Mouse (Mus musculus) embryonic fibroblast, embryonic 13.5 days (primary cell): ENCODE results near the gene Pwwp2b. TPM values are rescaled to one million over a fixed set of nuclear protein-coding genes. Genes with fewer than 3 reads are reported as not detected.

Experiments
- H3K27ac ChIP-seq: 2 replicates; pipeline ENCODE4 v1.5.1; 2012; ENCODE audit warnings: low read length, control low read depth, inconsistent platforms; ENCODE audit not compliant: insufficient read depth
- H3K4me1 ChIP-seq: 2 replicates; pipeline ENCODE4 v1.6.1; 2011; ENCODE audit warnings: low read length; ENCODE audit not compliant: control insufficient read depth, insufficient read depth
- H3K4me3 ChIP-seq: 2 replicates; pipeline ENCODE4 v1.5.1; 2011; ENCODE audit warnings: mild to moderate bottlenecking, control low read depth, low read length; ENCODE audit not compliant: insufficient read depth
- CTCF ChIP-seq: IDR thresholded peaks from 2 replicates; pipeline ENCODE4 v1.5.1; 2011; ENCODE audit warnings: mild to moderate bottlenecking, control low read depth, low read length, moderate library complexity, borderline replicate concordance; ENCODE audit not compliant: insufficient read depth
- POLR2A ChIP-seq: IDR thresholded peaks from 2 replicates; pipeline ENCODE4 v1.6.1; 2011; ENCODE audit warnings: low read depth, mild to moderate bottlenecking, control low read depth, low read length, moderate library complexity
- polyA plus RNA-seq: library from polyadenylated mRNA; stranded (reverse); fragments of >200 nt; gene quantifications from 2 replicates; pipeline ENCODE4 v1.2.4, GENCODE M21; 2011; ENCODE audit warnings: low read depth; ENCODE audit not compliant: missing spikeins, insufficient read length

Gene Pwwp2b
- polyA plus RNA-seq, 1 experiment, result 8.9 TPM

DNA sequence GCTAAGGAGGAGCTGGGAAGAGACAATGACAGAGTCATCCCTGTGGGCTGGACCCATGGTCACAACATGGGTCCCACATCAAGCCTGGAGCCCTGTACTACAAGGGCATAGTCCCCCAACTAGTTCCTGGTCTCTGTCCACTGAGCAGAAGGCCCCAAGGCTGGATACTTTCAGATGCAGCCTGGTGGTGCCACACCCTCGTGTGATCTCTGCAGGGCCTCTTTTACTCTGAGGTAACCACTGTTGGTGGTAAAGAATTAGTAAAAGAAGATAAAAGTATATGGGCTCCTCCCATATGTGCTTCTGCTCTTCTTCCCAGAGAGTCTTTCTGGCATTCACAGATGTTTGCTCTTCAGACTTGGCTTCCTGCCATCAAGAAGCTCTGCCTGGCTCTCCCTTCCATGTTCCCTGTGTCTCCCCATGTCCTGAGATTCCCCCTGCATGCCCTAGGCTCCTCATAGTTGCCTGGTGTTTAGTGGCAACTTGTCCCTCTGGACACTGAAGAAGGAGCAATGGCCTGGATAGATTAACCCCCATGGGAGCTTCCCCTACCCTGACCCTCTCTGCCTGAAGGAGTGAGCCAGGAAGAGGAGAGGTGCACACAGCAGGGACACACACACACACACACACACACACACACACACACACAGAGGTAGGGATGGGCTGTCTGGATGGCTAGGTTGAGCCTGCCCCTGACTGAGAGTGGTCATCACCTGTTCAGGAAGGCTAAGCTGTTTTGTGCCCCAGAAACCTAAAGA, 24.5 kb downstream of the Pwwp2b start:
- H3K4me1 ChIP-seq, result peaks cover 10% of the 10 kb centered on the region; the same call in 1 of the 2 replicates
- H3K27ac ChIP-seq, result 0 out of 2 replicates have a peak overlapping the region, but pooled peaks have one; percentile 11
- TF ChIP-seq CTCF (no peak), POLR2A (no peak)
- no peak overlapping the region for H3K4me3 ChIP-seq

DNA sequence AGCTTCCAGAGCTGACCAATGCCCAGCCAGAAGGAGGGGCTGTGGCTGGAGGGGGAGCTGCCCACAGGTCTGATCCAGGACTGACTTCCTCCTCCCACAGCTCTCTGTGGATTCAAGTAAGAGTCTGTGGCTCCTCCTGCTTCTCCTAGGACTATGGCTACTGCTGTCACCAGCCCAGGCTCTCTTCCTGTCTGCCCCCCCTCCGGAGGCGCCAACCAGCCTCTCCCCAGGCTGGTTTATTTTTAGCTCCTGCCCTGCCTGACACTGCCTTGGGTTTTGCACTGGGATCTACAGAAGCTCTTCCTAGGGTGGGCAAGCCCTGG, 25.1 kb downstream of the Pwwp2b start:
- Histone ChIP-seq H3K27ac (0 out of 2 replicates have a peak overlapping the region, but pooled peaks have one; percentile 11), H3K4me1 (peaks cover 10% of the 10 kb centered on the region; the same call in 1 of the 2 replicates), H3K4me3 (no peak overlapping the region)
- TF ChIP-seq POLR2A, result no peak
- no peak for TF ChIP-seq CTCF

DNA sequence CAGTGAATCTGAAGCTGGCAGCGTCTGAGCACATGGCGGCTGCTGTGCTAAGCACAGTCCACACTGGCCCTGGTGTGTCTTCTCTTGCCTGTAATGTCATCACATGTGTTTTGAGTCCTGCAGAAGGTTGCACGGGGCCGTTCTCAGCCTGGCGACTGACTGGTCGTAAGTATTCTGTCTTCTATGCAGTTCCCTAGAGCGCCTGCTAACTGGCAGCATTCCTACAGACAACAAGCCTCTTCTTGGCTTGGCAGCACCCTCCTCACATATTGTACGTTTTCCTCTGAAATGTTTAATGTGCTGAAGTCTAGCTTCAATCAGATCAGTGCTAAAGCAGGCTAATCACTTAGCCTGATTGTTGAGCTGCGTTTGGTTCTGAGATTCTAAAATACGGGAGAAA, 27.3 kb downstream of the Pwwp2b start:
- Histone ChIP-seq H3K4me1 (peaks cover 15% of the 10 kb centered on the region), H3K27ac (no peak overlapping the region), H3K4me3 (no peak overlapping the region)
- TF ChIP-seq POLR2A (no peak), CTCF (no peak)

DNA sequence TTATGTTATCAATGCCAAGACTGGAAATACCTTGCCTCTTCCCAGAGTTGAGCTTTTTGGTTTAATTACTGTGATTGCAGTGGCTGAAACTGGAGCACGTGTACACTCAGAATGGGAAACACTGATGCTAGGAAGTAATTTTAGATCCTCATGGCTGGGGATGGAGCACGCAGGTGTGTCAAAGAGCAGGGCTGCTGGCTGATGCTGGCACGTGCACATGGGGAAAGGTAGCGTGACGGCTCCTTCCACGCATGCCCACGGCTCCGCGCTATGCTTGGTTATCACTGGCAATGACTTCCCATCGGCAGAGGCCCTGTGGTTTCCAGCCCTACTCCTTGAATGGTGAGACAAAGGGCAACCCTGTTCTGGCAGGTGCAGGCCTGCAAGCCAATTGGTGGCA, 27.9 kb downstream of the Pwwp2b start:
- H3K4me3 ChIP-seq, result no peak overlapping the region
- TF ChIP-seq POLR2A (no peak), CTCF (no peak)
- no peak overlapping the region for H3K27ac ChIP-seq
- peaks cover 15% of the 10 kb centered on the region for H3K4me1 ChIP-seq

DNA sequence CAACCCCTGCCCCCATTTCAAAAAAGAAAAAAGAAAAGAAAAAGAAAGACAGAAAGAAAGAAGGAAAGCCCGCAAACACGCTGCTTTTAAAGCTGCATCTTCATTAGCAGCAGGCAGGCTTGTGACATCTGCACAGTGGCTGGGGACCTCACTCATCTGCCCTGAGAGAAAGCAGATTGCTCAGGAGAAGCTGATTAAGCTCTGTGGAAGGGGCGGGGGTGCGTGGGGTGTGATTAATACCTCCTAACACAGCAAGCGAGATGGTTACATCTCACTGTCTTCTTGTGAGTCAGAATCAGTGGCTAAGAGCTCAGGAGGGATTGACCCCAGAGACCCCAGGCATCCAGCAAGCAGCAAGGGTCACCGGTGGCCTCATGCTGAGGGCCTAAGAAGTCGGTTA, 29.3 kb downstream of the Pwwp2b start:
- Histone ChIP-seq H3K4me3 (no peak overlapping the region), H3K4me1 (peaks cover 11% of the 10 kb centered on the region), H3K27ac (no peak overlapping the region)
- TF ChIP-seq POLR2A (no peak), CTCF (no peak)

DNA sequence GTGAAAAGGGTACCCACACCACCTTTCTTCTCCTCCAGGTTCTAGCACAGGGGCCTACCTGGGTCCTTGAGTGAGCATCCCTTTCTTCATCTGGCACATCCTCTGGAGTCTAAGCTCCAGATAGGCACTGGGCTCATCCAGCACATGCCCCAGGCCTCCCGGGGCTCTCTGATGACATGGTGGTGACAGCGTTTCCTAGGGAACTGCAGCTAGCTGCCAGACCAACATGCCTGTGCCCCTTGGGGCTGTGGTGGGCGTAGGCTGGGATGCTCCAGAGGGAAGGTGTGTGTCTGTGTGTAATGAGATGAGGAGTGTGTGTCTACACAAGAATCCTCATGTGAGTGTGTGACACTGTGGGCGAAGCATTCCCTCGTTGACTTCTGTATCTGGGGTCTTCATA, 31.3 kb downstream of the Pwwp2b start:
- H3K27ac ChIP-seq, result no peak overlapping the region
- H3K4me1 ChIP-seq, result peaks cover 9% of the 10 kb centered on the region
- TF ChIP-seq CTCF, result no peak
- H3K4me3 ChIP-seq, result no peak overlapping the region

DNA sequence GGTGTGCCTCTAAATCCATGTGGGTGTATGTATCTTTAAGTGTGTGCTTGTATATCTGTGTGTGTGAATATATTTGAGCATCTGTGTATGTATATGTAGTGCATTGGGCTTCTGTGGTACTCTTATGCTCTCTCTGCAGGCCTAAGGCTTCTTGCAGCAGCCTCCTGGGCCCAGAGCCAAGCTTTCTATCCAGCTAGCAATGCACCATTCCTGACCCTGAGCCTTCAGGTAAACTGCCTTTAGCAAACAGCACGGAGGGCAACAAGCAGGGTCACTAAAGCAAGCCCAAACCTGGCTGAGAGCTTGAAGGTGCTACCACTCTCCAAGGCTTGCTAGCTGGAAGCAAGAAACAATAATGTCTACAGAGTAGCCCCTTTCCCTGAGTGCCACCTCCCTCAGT, 31.8 kb downstream of the Pwwp2b start:
- H3K4me3 ChIP-seq, result no peak overlapping the region
- no peak for TF ChIP-seq CTCF
- no peak for TF ChIP-seq POLR2A
- H3K4me1 ChIP-seq, result peaks cover 9% of the 10 kb centered on the region
- H3K27ac ChIP-seq, result no peak overlapping the region

DNA sequence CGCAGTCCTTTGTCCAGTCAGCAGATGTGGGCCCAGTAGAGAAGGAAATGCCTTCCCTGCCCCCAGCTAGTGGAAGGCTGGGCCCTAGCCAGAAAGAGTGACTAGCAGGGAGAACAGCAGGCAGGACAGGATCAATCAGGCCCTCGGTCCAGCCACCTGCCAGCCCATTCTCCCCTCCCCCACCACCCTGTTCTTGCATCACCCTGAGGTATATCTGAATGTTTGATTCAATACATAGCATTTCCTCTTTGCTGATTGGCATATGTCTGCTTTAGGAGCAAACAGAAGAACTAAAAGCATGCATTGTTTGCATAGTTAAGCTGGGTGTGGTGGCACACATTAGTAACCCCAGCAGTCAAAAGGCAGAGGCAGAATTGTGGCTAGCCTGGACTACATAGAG, 32.9 kb downstream of the Pwwp2b start:
- Histone ChIP-seq H3K4me3 (no peak overlapping the region), H3K4me1 (peaks cover 13% of the 10 kb centered on the region), H3K27ac (no peak overlapping the region)
- TF ChIP-seq POLR2A (no peak), CTCF (no peak)

DNA sequence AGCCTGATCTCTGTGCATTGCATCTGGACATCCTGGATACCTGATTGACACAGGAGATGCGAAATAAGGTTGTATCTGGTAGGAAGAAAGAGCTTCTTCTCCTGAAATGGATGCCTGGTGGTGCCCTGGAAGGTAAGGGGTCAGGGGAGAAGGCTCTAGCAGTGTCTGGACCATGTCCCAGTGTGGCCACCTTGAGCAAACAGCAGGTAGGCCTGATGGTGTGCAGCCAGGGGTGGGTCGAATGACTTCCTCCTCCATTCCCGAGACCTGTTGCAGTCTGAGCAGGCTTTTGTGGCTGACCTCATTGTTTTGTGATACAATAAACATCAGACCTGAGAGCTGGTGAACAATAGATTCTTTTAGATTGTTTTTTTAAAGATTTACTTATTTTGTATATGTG, 33.8 kb downstream of the Pwwp2b start:
- Histone ChIP-seq H3K4me1 (peaks cover 13% of the 10 kb centered on the region), H3K27ac (no peak overlapping the region), H3K4me3 (no peak overlapping the region)
- TF ChIP-seq POLR2A (no peak), CTCF (no peak)

DNA sequence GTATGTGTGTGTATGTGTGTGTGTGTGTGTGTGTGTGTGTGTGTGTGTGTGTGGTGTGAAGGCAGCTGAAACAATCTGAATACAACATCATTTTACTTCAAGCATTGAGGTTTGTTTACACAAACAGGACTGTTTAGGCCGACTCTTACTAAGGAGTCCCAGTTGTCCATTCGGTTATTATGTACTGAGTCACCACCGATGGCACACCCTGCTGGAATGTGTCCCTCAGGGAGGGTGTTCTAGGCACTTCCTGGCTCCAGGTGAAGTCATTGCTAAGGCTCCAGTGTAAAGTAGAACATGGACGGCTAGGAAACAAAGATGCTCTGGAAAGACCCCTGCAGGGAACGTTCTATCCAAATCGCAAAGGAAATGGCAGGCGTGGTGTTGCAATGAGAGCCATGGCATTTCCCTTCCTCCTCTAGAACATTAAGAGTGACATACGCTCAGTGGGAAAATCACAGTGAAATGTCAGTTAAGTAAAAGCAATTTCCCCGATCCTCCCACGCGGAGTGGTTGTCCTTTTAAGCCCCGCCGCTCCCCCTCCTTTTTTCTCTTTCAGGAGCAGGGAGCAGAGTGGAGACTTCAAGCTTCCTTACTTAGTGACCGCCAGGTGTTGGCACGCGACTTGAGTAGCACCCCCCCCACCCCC, 37.1 kb downstream of the Pwwp2b start:
- Histone ChIP-seq H3K4me1 (peaks cover 9% of the 10 kb centered on the region), H3K4me3 (no peak overlapping the region), H3K27ac (no peak overlapping the region)
- no peak for TF ChIP-seq CTCF
- TF ChIP-seq POLR2A, result no peak
